Mouse (Mus musculus) small intestine, adult 2 months (tissue): ENCODE results near the gene Cacna1h. TPM values are rescaled to one million over a fixed set of nuclear protein-coding genes. Genes with fewer than 3 reads are reported as not detected.

Source experiments
- H3K27ac ChIP-seq: fragments of 200-500 bp; 2 replicates; pipeline ENCODE4 v1.5.1; 2012; ENCODE audit warnings: low read depth, low read length, control low read depth, inconsistent platforms; ENCODE audit not compliant: insufficient read depth
- H3K27me3 ChIP-seq: fragments of 200-500 bp; 2 replicates; pipeline ENCODE4 v1.6.1; 2012; ENCODE audit warnings: mild to moderate bottlenecking, moderate library complexity, low read length, inconsistent platforms; ENCODE audit not compliant: control insufficient read depth, insufficient read depth
- H3K36me3 ChIP-seq: fragments of 200-500 bp; 2 replicates; pipeline ENCODE4 v1.6.1; 2012; ENCODE audit warnings: mild to moderate bottlenecking, low read length, control low read depth, inconsistent platforms; ENCODE audit not compliant: control insufficient read depth, insufficient read depth
- H3K4me1 ChIP-seq: fragments of 200-500 bp; 2 replicates; pipeline ENCODE4 v1.6.1; 2012; ENCODE audit warnings: low read length, inconsistent platforms, mixed read lengths; ENCODE audit not compliant: control insufficient read depth, insufficient read depth, insufficient read length
- H3K4me3 ChIP-seq: fragments of 200-500 bp; 2 replicates; pipeline ENCODE4 v1.5.1; 2012; ENCODE audit warnings: low read depth, mild to moderate bottlenecking, control low read depth, inconsistent platforms, low read length, moderate library complexity
- CTCF ChIP-seq: fragments of 200-500 bp; IDR thresholded peaks from 2 replicates; pipeline ENCODE4 v1.5.1; 2012; ENCODE audit warnings: low read depth, mild to moderate bottlenecking, control low read depth, inconsistent platforms, low read length, moderate library complexity, mixed read lengths; ENCODE audit not compliant: insufficient replicate concordance, insufficient read length; ENCODE audit errors: extremely low read depth
- POLR2A ChIP-seq: fragments of 200-500 bp; IDR thresholded peaks from 2 replicates; pipeline ENCODE4 v1.6.1; 2012; ENCODE audit warnings: low read depth, mild to moderate bottlenecking, control low read depth, inconsistent platforms, low read length, moderate library complexity
- WGBS: fragments of 180-500 bp; shearing (Covaris S2); methylation state at CpG from one replicate; pipeline ENCODE4 v1.1.7; 2018; 5-methylcytosine and 5-hydroxymethylcytosine counted together
- polyA plus RNA-seq: library from polyadenylated mRNA; depleted of rRNA; stranded (reverse); fragments of >200 nt; gene quantifications from 2 replicates; pipeline ENCODE4 v1.2.3, GENCODE M21; 2012

The Cacna1h gene
- polyA plus RNA-seq, 1 experiment: 19.6 TPM

- Histone ChIP-seq H3K4me3 (no peak overlapping the region), H3K27me3 (no peaks in the 10 kb centered on the region), H3K4me1 (peaks cover 2% of the 10 kb centered on the region; the same call in 1 of the 2 replicates), H3K36me3 (no peaks in the 10 kb centered on the region), H3K27ac (no peak overlapping the region)
- 58% methylated on average over 4 of the region's 4 CpGs for WGBS
- TF ChIP-seq POLR2A (no peak), CTCF (no peak)
Measured at GRCm38 (mm10) chr17:25463326-25463945, 29.9 kb upstream of the Cacna1h start.

GRCm38 (mm10) chr17:25462236-25462875 is 28.8 kb upstream of the Cacna1h start:
- Histone ChIP-seq H3K4me3 (no peak overlapping the region), H3K36me3 (no peaks in the 10 kb centered on the region), H3K27ac (no peak overlapping the region), H3K27me3 (no peaks in the 10 kb centered on the region), H3K4me1 (peaks cover 2% of the 10 kb centered on the region; the same call in 1 of the 2 replicates)
- WGBS: 11% methylated on average over 9 of the region's 9 CpGs
- TF ChIP-seq POLR2A (no peak), CTCF (no peak)

- no peaks in the 10 kb centered on the region for H3K36me3 ChIP-seq
- no peak for TF ChIP-seq POLR2A
- TF ChIP-seq CTCF: no peak
- 50% methylated on average over 8 of the region's 8 CpGs for WGBS
- H3K4me1 ChIP-seq: 0 out of 2 replicates have a peak, but pooled peaks cover 2% of the 10 kb centered on the region
- H3K4me3 ChIP-seq: no peak overlapping the region
- H3K27ac ChIP-seq: no peak overlapping the region
- no peaks in the 10 kb centered on the region for H3K27me3 ChIP-seq
Measured at GRCm38 (mm10) chr17:25456540-25456939, 23.0 kb upstream of the Cacna1h start.

DNA sequence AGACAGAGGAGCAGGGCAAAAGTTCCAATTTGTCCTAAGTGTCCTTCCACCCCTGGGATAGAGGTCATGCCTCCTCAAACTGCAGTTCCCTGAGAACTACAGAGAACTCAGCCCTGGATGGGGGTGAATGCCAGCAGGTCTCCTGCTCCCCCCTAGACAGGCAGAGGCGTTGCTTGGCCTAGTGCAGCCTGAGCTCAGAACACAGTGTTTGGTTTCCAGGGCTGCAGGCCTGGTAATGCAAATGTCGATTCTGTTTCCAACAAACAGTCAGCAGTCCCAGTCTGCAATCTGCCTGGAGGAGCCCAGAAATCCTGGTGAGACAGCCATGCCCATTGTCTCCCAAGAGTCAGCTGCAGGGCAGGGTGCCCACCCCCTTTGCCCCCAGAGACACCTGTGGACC is 20.7 kb upstream of the Cacna1h start, which contains the start of gene Tekt4:
Gene Tekt4, plus strand, starts transcription at position 344 of the 400 bp plus-strand sequence.
- TF ChIP-seq CTCF (no peak), POLR2A (no peak)
- no peak within 1 kb of the TSS for H3K4me3 ChIP-seq
- H3K4me1 ChIP-seq: 0 out of 2 replicates have a peak, but pooled peaks cover 2% of the 10 kb centered on the region
- WGBS: 26% methylated on average over 2 of the region's 2 CpGs
- H3K27ac ChIP-seq: no peak within 1 kb of the TSS; the same call in 1 of the 2 replicates
- no peaks in the 10 kb centered on the region for H3K36me3 ChIP-seq
- H3K27me3 ChIP-seq: no peaks in the 10 kb centered on the region

- TF ChIP-seq CTCF (no peak), POLR2A (no peak)
- 60% methylated on average over 5 of the region's 5 CpGs for WGBS
- Histone ChIP-seq H3K27me3 (no peaks in the 10 kb centered on the region), H3K36me3 (no peaks in the 10 kb centered on the region), H3K4me3 (no peak overlapping the region), H3K27ac (no peak overlapping the region), H3K4me1 (0 out of 2 replicates have a peak, but pooled peaks cover 2% of the 10 kb centered on the region)
Measured at GRCm38 (mm10) chr17:25452246-25452965, 18.8 kb upstream of the Cacna1h start.

DNA sequence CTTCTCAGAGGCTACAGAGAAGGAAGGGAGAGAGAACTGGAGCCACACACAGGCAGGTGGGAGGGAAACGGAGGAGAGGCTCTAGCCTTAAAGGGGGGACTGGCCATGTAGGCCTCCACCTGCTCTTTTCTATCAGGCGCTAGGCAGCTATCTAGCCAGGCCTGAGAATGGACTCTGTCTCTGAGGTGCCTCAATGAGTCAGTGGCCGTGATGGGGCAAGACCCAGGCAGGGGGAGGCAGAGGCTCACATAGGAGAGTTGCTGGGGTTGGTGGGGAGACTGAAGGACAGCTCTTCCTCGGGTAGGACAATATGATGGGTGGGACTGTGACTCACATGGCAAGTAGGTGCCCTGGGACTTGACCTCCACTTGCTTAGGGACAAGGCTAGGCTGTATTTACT is 16.7 kb upstream of the Cacna1h start:
- TF ChIP-seq POLR2A (no peak), CTCF (no peak)
- H3K27me3 ChIP-seq: no peaks in the 10 kb centered on the region; the same call in 1 of the 2 replicates
- H3K36me3 ChIP-seq: no peaks in the 10 kb centered on the region
- 50% methylated on average over 4 of the region's 4 CpGs for WGBS
- H3K4me1 ChIP-seq: 0 out of 2 replicates have a peak, but pooled peaks cover 2% of the 10 kb centered on the region
- H3K27ac ChIP-seq: no peak overlapping the region
- H3K4me3 ChIP-seq: no peak overlapping the region

GRCm38 (mm10) chr17:25447865-25448264 is 14.3 kb upstream of the Cacna1h start:
- Histone ChIP-seq H3K36me3 (no peaks in the 10 kb centered on the region), H3K4me1 (no peaks in the 10 kb centered on the region), H3K4me3 (no peak overlapping the region), H3K27ac (no peak overlapping the region), H3K27me3 (no peaks in the 10 kb centered on the region; the same call in 1 of the 2 replicates)
- WGBS: 77% methylated on average over 12 of the region's 12 CpGs
- TF ChIP-seq POLR2A: no peak
- TF ChIP-seq CTCF: no peak
